Mouse (Mus musculus): ENCODE data around the gene Zkscan5.
A peak's percentile ranks its signal among the peaks of the same experiment; 100 is the strongest.
"Not testable (repeated sequence)": the region's sequence is repeated elsewhere in the genome, so short reads cannot be mapped to it uniquely, and the experiment has no call there.

Gene Zkscan5

GRCm38 (mm10) chr5:145203936-145204691 is at the start of gene Zkscan5:
Gene Zkscan5, plus strand, starts transcription at chr5:145204562.
- DNase-seq = peak; percentile 99

GRCm38 (mm10) chr5:145161361-145161760 is 43.0 kb upstream of the Zkscan5 start:
- no peak for DNase-seq

- DNase-seq = no peak
These were observed 39.7 kb upstream of the Zkscan5 start for GRCm38 (mm10) chr5:145164710-145165109.

GRCm38 (mm10) chr5:145165184-145165583 is 39.2 kb upstream of the Zkscan5 start:
- no peak for DNase-seq

GRCm38 (mm10) chr5:145166536-145167305 is 37.6 kb upstream of the Zkscan5 start, which contains the start of the genes Ptcd1 and Cpsf4:
Gene Ptcd1, minus strand, starts transcription at chr5:145167108.
Gene Cpsf4, plus strand, starts transcription at chr5:145167213.
- peak; percentile 98 for DNase-seq

GRCm38 (mm10) chr5:145167306-145167661 is 37.1 kb upstream of the Zkscan5 start:
- no peak for DNase-seq

GRCm38 (mm10) chr5:145178461-145178980 is 25.8 kb upstream of the Zkscan5 start:
- DNase-seq = no peak

GRCm38 (mm10) chr5:145185244-145185643 is 19.1 kb upstream of the Zkscan5 start:
- DNase-seq = no peak

GRCm38 (mm10) chr5:145189416-145189815 is 14.9 kb upstream of the Zkscan5 start:
- DNase-seq = no peak

GRCm38 (mm10) chr5:145190373-145190772 is 14.0 kb upstream of the Zkscan5 start:
- no peak for DNase-seq

GRCm38 (mm10) chr5:145190875-145191798 is 13.2 kb upstream of the Zkscan5 start:
- peak; percentile 92 for DNase-seq

- DNase-seq = no peak
These were observed 12.4 kb upstream of the Zkscan5 start, which contains the start of gene Atp5j2 for GRCm38 (mm10) chr5:145191962-145192361. Gene Atp5j2, minus strand, starts transcription at chr5:145192062.

GRCm38 (mm10) chr5:145200387-145200786 is 4.0 kb upstream of the Zkscan5 start:
- DNase-seq = no peak

GRCm38 (mm10) chr5:145201321-145201991 is 2.9 kb upstream of the Zkscan5 start, which contains the start of gene Zkscan14:
Gene Zkscan14, minus strand, starts transcription at chr5:145201868.
- DNase-seq = peak; percentile 83

GRCm38 (mm10) chr5:145202446-145202845 is 1.9 kb upstream of the Zkscan5 start:
- DNase-seq = no peak

- DNase-seq = no peak
These were observed 679 bp downstream of the Zkscan5 start for GRCm38 (mm10) chr5:145205041-145205440.

GRCm38 (mm10) chr5:145207385-145207784 is 3.0 kb downstream of the Zkscan5 start:
- DNase-seq = no peak

- DNase-seq = no peak
These were observed 3.6 kb downstream of the Zkscan5 start for GRCm38 (mm10) chr5:145207954-145208353.

GRCm38 (mm10) chr5:145208391-145208790 is 4.0 kb downstream of the Zkscan5 start:
- not testable (repeated sequence) for DNase-seq

- no peak for DNase-seq
These were observed 7.0 kb downstream of the Zkscan5 start for GRCm38 (mm10) chr5:145211340-145211739.

- no peak for DNase-seq
These were observed 7.9 kb downstream of the Zkscan5 start for GRCm38 (mm10) chr5:145212216-145212615.

- no peak for DNase-seq
These were observed 9.1 kb downstream of the Zkscan5 start for GRCm38 (mm10) chr5:145213505-145213904.

All from cerebellum, adult 9-11 months (tissue).